Mouse (Mus musculus): ENCODE results near the gene Smarca4. TPM values are rescaled to one million over a fixed set of nuclear protein-coding genes. Genes with fewer than 3 reads are reported as not detected.
"Not testable (repeated sequence)": the region's sequence is repeated elsewhere in the genome, so short reads cannot be mapped to it uniquely, and the experiment has no call there.

The Smarca4 gene
- total RNA-seq, 2 experiments from 2014 or later: 129 to 137 TPM

GRCm38 (mm10) chr9:21699280-21699679, 83.3 kb downstream of the Smarca4 start:
- not testable (repeated sequence) for DNase-seq (ENCODE audit: extremely low spot score in 1 of 2, low spot score in 2 of 2)

DNA sequence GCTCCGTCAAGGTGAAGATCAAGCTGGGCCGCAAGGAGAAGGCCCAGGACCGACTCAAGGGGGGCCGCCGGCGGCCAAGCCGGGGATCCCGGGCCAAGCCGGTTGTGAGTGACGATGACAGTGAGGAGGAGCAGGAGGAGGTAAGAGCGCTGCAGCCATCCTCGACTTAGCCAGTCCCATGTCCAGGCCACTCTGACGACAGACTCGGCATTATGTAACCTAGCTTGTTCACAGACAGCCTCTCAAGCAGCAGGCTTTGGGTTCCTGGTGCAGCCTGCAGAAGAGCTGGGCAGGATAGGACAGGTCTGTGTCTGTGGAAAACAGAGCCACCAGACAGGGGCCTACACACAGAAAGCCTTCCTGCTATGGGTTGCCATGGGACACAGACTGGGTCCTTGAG, 85.1 kb downstream of the Smarca4 start:
- intact Hi-C loops (cut with DNase I): no loop called here
- DNase-seq (ENCODE audit: extremely low spot score in 1 of 2, low spot score in 2 of 2): no peak

More at GRCm38 (mm10) chr9:21699280-21699679, 83.3 kb downstream of the Smarca4 start:
- intact Hi-C loops (cut with DNase I): not testable (repeated sequence)

- no peak for DNase-seq (ENCODE audit: extremely low spot score in 1 of 2, low spot score in 2 of 2)
- intact Hi-C loops (cut with DNase I): no loop called here
These were observed 87.5 kb downstream of the Smarca4 start for GRCm38 (mm10) chr9:21703494-21703893.

DNA sequence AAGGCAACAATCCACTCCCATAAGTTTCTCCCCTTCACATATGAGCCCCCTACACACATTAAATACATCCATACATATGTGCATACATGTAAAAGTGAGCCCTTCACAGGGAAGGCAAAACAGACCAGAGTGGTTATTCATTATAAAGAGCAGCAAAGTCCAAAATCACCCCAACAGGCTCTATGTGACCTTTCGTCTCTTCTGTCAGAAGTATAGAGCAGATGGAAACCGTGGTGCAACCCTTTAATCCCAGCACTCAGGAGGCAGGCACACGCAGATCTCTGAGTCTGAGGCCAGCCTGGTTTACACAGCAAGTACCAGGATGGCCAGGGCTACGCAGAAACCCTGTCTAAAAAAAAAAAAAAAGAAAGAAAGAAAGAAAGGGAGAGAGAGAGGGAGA, 90.1 kb downstream of the Smarca4 start:
- no peak for DNase-seq (ENCODE audit: extremely low spot score in 1 of 2, low spot score in 2 of 2)
- intact Hi-C loops (cut with DNase I): no loop called here

DNA sequence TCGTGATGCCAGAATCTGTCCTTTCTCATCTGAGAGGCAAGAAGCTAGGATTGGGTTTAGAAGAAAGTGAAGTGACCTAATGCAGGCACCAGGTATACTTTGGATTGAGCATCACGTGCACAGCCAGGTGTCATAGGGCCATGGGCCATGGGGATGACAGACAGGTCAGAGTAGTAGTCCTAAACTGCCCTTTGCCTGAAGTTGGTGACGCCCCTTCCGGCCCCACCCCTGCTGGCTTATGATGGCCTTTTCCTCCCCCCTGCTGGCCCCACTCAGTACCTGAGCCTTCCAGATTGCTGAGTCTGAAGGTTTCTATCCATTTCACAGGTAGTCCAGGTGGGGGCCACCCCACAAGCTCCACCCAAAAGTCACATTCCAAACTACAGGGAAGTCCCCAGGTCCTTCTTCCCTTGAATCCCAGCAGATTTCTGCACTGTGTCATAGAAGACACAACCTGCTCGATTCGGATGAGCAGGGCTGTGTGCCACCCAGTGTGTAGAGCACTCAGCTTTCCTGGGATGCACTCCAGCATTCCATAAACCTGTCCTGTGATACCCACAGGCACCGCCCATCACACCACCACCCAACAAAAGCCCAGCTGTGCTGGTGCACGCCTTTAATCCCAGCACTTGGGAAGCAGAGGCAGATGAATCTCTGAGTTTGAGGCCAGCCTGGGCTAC, 90.8 kb downstream of the Smarca4 start:
- intact Hi-C loops (cut with DNase I): no loop called here

DNA sequence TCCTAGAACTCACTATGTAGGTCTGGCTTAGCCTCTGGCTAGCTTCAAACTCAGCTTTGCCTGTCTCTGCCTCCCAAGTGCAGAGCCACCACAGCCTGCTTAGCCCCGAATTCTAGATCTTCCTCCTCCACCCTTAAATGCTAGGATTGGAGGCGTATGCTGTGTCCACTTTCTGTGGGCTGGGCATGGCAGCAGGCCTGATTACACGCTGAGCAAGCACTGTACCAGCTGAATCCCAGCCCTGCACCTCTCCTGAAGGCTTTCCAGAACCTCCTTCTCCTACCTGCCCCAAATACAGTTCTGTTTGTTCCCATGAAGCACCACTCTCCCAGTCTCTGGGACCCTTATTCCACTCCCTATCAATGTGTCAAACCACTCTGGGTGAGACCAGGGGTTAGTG, 93.4 kb downstream of the Smarca4 start:
- intact Hi-C loops (cut with DNase I): no loop called here
- DNase-seq (ENCODE audit: extremely low spot score in 1 of 2, low spot score in 2 of 2): no peak

More for the DNA sequence above, 90.8 kb downstream of the Smarca4 start:
- DNase-seq (ENCODE audit: extremely low spot score in 1 of 2, low spot score in 2 of 2): no peak

GRCm38 (mm10) chr9:21715298-21715697, 99.3 kb downstream of the Smarca4 start:
- intact Hi-C loops (cut with DNase I): no loop called here
- no peak for DNase-seq (ENCODE audit: extremely low spot score in 1 of 2, low spot score in 2 of 2)

GRCm38 (mm10) chr9:21717015-21717414, 101.0 kb downstream of the Smarca4 start:
- DNase-seq (ENCODE audit: extremely low spot score in 1 of 2, low spot score in 2 of 2): no peak
- intact Hi-C loops (cut with DNase I): no loop called here

DNA sequence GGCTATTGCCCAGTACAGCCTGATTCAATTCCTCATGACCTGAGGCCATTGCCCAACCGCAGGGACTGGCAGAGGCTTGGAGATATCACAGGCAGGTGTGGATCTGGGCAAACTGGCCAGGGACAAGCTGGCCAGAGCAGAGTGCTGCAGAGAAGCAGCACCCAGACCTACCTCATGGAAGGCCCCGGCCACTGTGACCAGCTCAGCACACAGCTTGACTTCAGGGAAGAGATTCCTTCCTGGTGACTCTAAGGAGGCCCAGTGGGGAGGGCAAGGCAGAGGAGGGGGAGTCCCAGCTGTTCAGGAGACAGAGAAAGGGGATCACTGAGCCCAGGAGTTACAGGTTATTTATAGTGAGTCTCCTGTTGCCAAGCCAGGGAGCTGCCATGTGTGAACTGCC, 105.1 kb downstream of the Smarca4 start:
- DNase-seq (ENCODE audit: extremely low spot score in 1 of 2, low spot score in 2 of 2): no peak
- intact Hi-C loops (cut with DNase I): no loop called here

DNA sequence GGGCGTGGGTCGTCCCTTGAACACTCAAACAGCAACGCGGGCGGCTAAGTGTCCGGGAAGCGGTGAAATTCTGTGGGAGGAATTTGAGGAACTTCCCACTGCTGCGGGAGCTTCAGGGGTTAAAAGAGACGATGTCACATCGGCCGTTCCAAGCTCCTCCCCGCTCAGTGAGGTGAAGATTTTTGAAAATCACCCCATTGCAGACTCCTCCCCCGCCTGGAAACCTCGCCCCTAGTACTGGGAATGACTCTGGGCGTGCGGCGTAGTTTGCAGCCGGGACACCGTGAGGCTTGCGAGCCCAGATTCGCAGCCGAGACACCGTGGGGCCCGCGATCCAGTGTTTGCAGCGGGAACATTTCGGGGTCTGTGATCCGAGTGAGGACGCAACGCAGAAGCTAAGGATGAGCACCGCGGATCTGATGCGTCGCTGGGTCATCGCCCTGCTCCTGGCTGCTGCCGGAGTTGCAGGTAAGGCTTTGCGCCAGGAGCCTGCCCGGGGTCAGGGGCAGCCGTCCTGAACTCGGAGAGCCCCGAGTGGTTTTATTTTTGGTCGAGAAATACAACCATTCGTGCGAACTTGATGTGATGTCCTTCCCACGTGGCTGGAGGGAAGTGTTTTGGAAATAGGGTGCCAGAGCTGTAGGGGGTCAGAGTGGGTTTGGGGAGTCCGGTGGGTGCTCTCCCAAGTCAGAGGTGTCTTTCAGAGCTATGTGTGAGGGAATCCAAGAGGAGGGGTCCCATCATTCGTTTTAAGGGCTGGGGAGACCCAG, 107.6 kb downstream of the Smarca4 start, which contains the start of gene Ldlr:
TSS of gene Ldlr (plus strand) at position 107 of the 770 bp plus-strand sequence.
- intact Hi-C loops (cut with DNase I): no loop called here
- peak; percentile 79 to 92 for DNase-seq (ENCODE audit: extremely low spot score in 1 of 2, low spot score in 2 of 2)

DNA sequence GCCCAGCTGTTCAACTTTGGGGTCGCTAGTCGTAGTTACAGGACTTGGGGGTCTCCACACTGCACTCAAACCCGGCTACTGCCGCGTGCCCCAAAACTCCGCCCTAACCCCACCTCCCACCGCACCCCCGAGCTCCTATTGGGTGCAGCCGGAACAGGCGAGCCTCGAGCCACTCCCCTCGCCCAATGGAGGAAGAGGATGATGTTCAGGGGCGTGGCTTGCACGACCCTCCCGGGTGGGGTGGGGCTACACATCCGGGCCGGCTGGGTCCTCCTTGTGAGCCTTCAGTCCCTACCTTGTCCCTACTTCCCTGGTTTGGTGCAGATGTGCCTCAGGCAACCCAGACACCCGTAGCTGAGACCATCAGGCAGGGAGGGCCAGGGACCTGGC, 108.2 kb downstream of the Smarca4 start:
- intact Hi-C loops (cut with DNase I): no loop called here

GRCm38 (mm10) chr9:21725224-21726121, 109.5 kb downstream of the Smarca4 start:
- DNase-seq (ENCODE audit: extremely low spot score in 1 of 2, low spot score in 2 of 2): no peak
- intact Hi-C loops (cut with DNase I): no loop called here

More for the DNA sequence above, 108.2 kb downstream of the Smarca4 start:
- DNase-seq (ENCODE audit: extremely low spot score in 1 of 2, low spot score in 2 of 2): peak; percentile 94 to 96

- DNase-seq (ENCODE audit: extremely low spot score in 1 of 2, low spot score in 2 of 2): no peak
- intact Hi-C loops (cut with DNase I): no loop called here
These were observed 110.4 kb downstream of the Smarca4 start for GRCm38 (mm10) chr9:21726218-21726975.

GRCm38 (mm10) chr9:21728261-21728832, 112.4 kb downstream of the Smarca4 start:
- intact Hi-C loops (cut with DNase I): no loop called here
- DNase-seq (ENCODE audit: extremely low spot score in 1 of 2, low spot score in 2 of 2): no peak

- no peak for DNase-seq (ENCODE audit: extremely low spot score in 1 of 2, low spot score in 2 of 2)
- intact Hi-C loops (cut with DNase I): no loop called here
These were observed 113.3 kb downstream of the Smarca4 start for GRCm38 (mm10) chr9:21729264-21729663.

- intact Hi-C loops (cut with DNase I): no loop called here
- peak in 1 of 2 experiments; percentile 4 for DNase-seq (ENCODE audit: extremely low spot score in 1 of 2, low spot score in 2 of 2)
These were observed 116.3 kb downstream of the Smarca4 start for GRCm38 (mm10) chr9:21732288-21732687.

- peak in 1 of 2 experiments; percentile 24 for DNase-seq (ENCODE audit: extremely low spot score in 1 of 2, low spot score in 2 of 2)
- intact Hi-C loops (cut with DNase I): no loop called here
These were observed 117.5 kb downstream of the Smarca4 start for GRCm38 (mm10) chr9:21733446-21733845.

DNA sequence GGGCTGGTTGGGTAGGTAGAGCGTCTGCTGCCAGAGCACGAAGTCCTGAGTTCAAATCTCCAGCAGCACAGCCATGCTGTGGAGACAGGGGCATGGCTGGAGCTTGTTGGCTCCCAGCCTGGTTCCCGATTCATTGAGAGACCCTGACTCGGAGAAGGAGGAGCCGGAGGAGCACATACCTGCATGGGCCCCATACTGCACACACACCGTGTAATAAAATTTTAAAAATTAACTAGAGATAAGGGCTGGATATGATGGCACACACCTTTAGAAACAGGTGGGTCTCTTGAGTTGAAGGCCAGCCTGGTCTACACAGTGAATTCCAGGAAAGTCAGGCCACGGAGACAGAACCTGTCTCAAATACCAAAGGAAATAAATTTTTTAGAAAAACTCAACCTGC, 118.0 kb downstream of the Smarca4 start:
- intact Hi-C loops (cut with DNase I): no loop called here
- no peak for DNase-seq (ENCODE audit: extremely low spot score in 1 of 2, low spot score in 2 of 2)
